Mouse (Mus musculus) thymus, postnatal 25 days (tissue): Measurements from ENCODE around the gene Ankmy2.

Experiments
- DNase-seq: peaks from one replicate; pipeline ENCODE4 v3.0.0; 2022

Ankmy2 gene

DNA sequence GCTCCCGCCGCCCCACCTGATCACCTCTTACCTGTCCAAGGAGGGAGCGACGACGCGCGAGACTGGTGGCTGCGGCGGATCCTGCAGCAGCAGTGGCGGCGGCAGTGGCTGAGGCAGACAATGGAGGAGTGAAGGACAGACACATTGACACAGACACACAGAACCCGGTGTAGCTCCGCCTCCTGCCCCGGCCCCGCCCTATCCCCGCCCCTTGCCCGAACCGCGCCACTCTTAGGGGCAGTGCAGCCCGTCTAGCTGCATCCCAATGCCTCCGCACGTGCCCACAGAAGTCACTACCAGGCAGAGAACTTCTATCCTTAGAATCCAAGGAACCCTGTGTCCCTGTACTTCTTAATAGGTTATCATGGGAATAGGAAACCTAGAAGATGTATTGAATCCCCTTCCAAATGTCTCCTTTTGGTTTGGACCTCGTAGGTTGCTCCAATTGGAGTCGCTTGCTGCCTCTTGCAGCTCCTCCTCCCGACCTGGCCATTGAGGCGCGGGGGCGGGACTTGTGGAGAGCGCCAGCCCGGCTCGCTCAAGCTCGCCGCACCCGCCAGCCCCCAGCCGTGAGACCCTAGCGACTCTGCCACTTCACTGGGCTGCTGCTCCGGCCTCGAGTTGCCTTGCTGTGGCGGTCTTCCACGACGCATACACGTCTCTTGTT, at the start of gene Ankmy2:
TSS of gene Ankmy2 (plus strand) at position 478 of the 667 bp plus-strand sequence.
- peak; percentile 92 for DNase-seq

DNA sequence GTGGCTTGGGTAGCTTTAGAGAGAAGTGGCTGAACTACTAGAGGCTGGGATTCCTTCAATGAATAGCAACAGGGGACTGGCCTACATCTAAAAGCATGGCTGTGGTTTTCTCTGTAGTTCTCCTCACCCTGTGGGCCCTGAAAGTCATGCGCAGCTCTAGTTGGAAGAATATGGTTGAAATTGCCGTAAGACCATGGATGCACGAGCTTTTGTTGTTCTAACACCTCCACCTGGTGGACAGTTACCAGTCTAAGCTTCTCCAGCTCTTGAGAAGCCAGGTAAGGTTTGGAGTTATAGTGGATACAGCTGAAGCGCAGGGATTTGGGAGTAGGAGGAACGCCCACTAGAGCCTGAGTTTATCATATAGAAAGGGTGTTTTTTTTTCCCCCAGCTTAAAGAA, 48.5 kb upstream of the Ankmy2 start:
- no peak for DNase-seq

DNA sequence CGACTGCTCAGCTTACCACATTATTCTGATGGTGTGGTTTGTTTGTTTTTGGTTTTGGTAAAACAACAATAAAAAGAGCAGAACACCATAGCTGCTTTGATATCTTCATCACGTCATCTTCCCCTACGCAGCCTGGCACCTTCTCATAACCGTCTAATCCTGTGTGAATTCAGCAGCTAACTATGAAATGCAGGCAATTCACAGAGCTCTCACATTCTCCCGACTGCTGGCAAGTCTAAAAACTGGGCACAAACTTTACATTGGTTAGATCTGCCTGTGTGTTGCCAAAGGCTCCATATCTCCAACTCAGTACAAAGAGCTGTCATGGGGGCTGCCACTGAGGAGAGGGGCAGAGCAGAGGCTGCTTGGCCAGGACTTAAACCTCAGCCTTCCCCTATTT, 46.5 kb upstream of the Ankmy2 start:
- DNase-seq = no peak

DNA sequence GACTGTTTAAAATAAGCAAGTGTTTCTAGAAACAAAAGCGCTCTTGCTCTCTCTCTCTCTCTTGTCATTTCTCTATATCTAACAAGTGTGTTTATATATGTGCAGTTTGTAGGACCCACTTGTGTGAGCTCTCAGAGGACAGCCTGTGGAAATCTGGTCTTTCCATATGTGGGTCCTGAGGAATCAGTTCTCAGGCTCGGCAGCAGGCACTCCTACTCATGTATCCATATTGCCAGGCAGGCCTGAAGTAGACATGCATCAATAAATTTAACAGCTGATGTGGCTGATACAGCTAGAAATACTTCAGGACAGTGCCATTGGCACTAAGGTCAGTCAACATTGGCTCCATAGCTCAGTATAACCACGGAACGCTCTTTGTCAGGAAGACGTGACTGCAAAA, 45.8 kb upstream of the Ankmy2 start:
- no peak for DNase-seq

DNA sequence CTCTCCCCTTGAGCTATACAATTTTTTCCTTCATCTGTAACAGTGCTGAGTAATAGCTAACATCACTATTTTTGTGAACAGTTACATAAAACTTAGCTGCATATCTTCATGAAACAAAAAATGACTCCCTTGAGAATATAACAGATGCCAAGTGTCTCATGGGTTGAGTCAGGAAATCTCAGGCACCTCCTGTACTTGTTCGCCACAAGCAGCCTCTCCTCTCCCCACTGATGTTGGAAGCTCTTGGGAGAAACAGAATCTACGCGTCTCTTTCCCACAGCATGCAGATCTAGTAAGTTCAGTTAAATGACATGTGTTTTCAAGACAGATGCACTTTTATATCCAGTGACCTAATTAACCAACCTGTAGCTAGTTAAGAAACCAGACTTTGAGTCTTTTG, 44.8 kb upstream of the Ankmy2 start:
- no peak for DNase-seq

DNA sequence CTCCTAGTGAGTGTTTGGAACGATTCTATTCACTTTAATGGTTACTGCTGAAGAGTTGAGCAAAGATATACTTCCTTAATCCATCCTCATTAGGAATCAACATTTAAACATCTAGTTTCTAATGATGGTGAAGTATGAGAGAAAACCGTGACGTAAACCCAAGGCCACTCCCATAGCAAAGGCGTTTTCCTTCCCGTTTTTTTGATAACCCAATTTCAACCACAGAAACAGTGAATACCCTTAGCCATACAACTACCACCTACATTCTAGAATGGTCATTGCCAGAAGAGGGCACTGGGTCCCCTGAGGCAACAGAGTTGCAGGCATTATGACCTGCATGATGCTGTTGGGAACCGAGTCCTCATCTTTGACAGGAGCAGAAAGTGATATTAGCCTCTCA, 39.8 kb upstream of the Ankmy2 start:
- DNase-seq = no peak

DNA sequence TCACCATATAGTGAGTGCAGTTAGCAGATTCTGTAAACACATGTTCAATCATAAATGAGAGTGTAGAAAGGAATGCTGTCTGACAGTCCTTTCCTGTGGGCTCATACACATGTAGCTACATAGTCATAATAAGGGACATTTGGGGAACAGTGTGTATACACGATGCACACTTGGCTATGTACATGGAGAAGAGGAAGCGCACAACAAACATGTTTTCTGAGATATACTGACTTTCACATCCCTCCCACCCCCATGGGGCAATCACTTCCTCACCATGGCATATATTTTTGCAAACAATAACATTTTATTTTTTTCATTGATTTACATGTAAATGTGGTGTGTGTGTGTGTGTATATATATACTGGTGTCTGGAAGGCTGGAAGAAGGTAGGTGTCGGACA, 37.7 kb upstream of the Ankmy2 start:
- no peak for DNase-seq

DNA sequence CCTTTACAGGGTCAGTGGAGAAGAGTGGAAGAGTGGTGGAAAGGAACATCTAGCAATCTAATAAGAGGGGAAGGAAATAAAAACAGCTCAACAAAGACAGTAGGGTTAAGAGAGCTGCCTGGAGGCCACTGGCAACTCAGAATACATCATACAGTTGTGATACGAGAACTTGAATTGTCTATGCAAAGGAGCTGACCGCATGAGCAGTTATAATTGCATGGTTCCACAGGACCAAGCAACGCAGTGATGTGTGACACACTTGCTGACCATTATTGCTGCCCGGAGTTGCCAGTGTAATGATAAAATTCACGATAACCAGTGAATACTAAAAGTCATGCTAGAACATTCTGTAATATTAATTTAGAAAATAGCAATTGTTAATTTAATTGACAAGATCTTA, 30.9 kb upstream of the Ankmy2 start:
- DNase-seq = no peak

DNA sequence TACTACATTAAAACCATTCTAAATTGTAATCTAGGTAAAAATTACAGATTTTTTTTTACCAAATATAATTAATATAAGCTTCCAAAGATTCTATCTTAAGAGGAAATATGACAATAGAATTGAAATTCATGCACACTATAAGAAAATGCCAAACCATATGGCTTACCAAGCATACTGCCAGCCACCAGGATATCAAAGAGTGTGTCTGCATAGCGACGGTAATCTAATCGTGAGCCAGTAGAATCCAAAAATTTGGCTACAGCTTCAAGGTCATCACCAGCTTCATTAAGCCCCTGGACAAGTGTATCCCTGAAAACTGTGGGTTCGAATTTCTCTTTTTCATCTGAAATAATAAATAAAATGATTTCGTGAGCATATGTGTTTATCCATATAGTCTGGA, 27.1 kb upstream of the Ankmy2 start:
- DNase-seq = no peak

DNA sequence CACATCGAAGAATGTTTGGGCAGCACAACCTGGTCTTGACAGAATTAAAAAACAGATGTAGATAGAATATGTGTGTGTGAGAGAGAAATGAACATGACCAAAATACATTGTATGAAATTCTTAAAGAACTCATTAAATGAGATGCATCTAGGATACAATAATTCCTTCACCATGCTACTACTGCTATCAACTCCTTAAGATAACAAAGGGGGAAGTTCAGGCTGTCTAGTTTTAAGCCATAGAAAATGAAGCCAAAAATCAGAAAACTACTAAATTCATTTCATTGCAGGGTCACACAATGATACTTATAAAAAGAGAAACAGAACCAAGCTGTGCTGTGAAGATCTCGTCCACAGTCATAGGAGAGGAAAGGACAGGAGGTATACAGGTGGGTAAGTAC, 24.7 kb upstream of the Ankmy2 start:
- no peak for DNase-seq

DNA sequence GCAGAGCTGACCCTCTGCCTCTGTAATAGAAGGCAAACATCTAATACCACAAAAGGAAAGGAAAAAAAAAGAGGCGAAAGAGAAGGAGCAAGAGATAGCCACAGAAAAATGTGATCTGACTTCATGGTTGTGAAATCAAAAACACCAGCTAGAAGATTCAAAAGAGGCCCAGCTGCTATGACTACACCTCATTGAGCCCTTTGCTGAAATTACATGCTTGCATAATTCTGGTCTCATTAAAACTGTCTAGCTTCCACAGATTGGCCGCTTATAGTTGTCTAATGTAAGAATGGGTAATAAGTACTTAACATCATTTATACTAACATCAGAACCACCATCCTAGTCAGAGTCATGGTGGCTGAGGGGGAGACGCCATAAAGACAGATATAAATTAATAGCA, 24.2 kb upstream of the Ankmy2 start:
- DNase-seq = no peak

DNA sequence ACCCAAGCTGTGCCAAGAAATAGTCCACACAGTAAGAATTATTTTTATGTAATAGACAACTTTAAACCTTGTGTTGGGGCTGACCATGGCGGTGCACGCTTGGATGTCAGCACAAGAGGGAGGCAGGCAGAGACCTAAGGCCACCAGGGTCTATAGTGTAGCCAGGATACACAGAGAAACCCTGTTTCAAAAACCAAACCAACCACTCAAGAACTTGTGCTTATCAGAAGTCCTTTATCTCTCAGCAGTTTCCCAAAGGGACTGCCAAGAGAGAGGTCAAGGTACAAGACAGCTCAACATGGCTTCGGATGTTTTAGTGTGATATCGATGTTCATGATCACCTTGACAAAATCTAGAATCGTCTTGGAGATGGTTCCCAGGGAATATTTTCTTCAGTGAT, 23.4 kb upstream of the Ankmy2 start:
- no peak for DNase-seq

DNA sequence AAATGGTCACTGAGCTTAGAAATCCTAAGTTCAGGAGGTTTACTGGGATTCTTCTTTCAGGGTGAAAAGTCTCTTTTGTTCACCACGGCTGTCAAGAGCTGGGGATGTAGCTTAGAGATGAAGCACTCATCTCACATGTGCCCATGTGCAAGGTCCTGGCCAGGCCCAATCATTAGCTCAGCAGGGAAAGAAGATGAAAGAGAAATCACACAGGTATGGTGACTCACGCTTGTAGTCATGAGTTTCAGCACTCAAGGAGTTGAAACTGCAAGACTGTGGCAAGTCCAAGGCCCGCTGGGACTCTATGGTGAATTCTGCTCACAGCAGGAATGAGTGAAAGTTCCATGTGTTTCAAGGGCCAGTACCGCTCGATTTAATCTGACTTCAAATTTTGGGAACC, 22.8 kb upstream of the Ankmy2 start:
- DNase-seq = no peak

DNA sequence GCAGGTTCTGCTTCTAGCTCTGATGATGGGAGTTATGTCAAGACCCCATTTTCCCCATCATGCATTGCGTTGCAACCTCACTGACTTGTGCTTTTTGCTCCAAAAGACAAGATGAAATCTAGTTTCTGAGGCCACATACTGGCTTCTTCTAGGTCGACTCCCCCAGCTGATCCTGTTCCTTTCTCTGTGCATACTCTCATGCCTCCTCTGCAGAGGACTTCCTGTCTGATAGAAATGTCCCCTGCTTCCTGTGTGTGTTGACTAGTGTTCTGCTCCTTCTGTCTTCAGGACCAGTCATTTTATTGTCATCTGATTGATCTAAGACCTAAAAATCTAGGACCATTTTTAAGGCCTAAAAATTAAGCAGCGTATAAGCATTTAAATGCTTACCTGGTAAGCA, 21.5 kb upstream of the Ankmy2 start:
- peak; percentile 36 for DNase-seq

DNA sequence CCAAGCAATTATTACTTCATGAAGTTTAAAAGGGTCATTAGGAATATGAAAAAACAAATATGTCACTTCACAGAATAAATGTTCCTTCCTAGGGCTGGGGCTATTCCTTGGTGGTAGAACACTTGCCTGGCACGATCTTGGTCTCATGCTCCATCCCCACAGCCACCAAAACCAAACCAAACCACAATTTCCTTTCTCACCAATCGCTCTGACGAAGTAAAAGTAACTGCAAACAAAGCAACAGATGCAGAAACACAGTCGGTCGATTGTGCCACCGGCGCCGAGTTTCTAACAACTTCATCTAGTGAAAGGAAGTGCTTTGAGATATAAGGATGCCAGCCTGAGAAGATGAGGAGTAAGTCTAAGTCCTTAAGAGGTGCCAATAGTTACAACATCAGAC, 20.6 kb upstream of the Ankmy2 start:
- peak; percentile 56 for DNase-seq

DNA sequence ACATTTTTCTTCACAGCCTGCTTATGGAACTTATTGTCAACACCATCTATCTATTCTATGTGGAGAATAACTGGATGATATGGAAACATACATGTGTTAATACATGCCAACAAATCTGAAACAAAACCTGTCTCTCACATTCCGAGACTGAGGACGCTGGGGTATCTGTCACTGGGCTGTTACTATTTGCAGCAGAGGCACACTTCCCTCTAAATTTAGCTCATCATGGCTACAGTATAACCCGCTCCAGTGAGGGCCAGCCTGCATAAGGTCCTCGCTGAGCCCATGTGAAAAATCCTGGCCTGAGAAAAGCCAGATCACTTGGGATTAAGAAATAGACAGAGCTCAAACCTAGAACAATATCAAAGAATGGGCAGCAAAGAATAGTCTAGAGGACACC, 19.7 kb upstream of the Ankmy2 start:
- DNase-seq = no peak

DNA sequence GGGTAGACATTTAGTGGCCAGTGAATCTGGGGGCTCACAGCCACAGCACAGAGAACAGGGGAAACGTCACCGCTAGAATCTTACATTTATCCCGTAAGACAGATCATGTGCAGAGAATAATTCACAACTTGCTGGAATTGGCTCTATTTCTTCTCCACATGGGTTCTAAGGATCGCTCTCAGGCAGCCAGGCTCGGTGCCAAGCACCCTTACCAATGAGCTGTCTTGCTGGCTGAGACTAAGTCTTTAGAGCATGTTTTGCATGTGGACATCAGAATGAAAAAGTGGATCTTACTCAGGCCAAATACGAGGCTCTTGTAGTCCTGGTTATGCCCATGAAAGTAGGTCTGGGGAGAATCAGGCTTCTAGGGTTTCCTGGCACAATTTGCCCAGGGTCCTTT, 16.5 kb upstream of the Ankmy2 start:
- no peak for DNase-seq

DNA sequence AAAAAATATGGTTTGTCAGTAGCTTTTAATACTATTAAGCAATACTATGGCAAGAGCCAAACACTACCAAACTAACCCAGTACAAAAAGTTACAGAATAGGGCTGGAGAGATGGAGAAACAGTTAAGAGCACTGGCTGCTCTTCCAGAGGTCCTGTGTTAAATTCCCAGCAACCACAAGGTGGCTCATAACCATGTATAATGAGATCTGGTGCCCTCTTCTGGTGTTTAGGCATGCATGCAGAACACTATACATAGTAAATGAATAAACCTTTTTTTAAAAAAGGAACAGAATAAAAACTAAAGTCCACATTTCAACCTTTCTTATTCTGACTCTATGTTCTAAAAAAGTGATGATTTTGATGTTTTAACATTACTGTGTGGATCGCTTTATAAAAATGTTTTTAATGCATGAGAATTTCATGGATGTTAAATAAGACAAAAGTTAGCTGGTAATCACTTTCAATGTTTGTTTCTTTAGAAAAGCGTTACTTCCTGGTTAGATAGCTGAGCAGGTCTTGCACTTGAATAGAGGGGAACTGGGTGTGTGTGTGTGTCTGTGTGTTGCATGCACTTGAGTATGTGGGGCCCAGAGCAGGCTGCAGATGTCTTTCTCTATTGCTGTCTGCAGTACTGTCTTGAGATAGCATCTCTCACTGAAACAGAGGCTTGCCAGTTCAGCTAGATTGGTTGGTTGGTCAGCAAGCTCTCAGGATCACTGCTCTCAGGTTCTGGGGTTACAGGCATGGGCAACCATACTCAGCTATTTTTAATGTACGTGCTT, 10.5 kb upstream of the Ankmy2 start:
- DNase-seq = no peak

DNA sequence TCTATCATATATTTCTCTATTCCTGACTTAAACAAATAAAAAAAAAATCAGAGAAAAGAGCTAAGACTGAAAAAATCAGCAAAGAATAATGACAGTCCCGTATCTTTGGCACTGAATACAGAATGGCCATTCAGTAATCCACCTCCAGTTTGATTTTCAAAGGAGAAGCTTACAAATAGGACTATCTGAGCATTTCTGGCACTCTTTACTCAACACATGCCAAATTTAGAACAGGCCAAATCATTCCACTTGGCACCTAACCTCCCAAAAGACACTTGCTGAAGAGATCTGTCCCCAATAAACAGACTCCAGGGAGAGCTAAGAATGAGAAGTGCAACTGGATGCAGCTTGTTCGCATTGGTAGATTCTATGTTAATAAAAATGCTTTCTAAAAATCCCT, 6.6 kb upstream of the Ankmy2 start:
- no peak for DNase-seq

DNA sequence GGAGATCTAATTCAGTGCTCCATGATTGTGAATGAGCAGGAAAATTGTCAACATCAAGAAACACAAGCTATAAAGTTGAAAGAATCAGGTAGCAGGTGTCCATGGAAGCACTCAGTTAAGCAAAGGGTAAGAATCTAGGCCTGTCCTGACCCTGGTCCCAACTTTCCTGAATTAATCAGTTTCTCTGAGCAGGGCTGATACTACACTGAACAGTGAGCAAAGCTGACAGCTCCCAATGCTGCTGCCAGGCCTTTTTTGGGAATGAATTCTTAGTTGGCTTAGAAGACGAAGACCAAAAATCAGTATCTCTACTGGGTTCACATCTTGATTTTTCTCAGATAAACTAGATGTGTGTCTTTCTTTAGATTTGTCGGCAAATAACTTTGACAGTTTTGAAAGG, 6.2 kb upstream of the Ankmy2 start:
- DNase-seq = no peak

DNA sequence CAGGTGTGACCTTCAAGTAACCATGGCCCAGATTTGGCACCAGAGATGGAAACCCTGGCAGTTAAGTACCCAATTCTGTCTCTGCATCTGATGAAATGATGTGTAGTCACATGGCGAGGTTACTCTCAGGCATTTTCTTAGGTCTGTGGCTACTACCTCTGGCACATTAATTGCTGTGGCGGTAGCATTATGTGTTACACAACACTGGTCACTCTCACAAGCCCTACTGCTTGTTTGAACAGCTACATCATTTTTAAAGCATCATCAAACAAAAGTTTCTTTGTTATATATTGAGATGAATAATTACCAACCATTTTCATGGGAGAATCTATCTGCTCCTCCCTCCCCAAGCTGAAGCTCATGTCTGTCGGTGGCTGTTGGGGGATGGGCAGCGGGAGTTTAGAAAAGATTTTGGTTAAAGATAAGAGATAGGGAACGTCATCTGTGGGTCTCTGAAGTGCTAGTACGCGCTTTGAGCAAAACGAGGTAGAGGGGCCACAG, 1.7 kb upstream of the Ankmy2 start:
- DNase-seq = peak; percentile 70

DNA sequence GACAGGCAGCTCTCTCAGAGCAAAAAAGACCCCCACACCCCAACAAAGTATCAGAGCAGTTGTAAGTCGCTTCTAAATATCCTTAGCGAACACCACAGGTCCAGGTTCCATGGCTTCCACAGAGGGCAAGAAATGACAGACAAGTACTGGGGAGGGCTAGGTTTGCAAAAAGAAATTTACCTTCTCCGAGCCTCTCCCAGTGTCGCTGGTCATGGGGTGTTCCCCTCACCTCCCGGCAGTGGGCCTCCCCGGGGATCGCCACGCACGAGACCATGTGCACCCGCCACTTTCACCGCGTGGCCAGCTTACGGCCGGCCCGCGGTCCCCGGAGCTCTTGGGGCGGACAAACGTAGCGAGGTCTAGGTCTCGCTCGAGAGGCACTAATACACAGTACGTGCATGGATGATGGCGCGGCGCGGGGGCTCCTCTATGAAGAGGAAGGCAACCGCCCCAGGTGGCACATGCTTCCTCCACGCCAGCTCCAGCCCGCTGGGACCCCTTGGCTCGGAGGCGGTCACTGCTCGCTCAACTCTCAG, 745 bp upstream of the Ankmy2 start:
- no peak for DNase-seq

DNA sequence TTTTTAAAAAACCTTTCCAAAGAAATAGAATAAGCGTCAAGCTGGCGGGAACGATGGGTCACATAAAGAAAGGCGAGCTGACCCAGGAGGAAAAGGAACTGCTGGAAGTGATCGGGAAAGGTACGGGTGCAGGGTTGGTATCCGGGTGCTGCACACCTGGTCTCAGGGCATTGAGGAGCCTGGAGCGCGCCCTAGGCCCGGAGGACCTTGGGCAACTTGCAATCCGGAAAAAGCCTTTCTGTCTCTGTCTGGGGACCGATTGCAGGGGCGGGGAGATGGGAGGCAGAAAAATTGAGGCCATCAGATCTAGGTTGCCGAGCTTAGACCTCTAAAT, 357 bp downstream of the Ankmy2 start:
- no peak for DNase-seq

DNA sequence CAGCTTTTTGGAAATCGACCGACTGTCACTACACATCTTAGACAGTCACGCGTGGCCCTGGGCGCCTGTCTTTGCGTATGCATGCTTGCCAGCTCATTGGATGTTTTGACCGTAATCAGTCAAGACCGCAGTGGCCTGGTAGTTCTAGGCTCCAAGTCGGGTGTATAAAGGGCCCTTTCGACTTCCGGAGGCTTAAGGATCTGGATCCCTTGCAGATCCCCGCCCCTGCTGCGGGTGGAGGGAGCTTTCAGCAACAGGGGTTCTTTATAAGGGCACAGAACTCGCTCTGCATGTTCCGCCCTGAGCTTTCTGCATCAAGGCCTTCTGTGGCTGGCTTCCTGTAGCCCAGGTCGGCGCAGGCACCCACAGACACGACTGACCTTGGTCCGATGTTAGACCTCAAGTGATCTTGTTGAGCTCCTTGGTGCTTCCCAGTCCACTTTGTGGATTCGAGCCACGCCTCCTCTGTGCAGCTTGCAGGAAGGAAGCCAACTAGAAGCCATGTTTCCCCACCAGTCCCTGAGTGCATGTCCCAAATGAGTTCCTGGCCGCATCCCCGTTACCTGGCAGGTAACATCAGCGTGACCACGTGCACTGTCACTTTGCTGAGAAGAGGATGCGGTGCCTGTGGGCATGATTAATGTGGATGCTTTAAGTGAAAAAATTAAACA, 859 bp downstream of the Ankmy2 start, which contains the start of gene Bzw2:
TSS of gene Bzw2 (minus strand) at position 443 of the 671 bp plus-strand sequence.
- DNase-seq = peak; percentile 74
